Mouse (Mus musculus): Measurements from ENCODE around the gene Arfgap3. TPM values are rescaled to one million over a fixed set of nuclear protein-coding genes. Genes with fewer than 3 reads are reported as not detected.
"Not testable (repeated sequence)": the region's sequence is repeated elsewhere in the genome, so short reads cannot be mapped to it uniquely, and the experiment has no call there.

Arfgap3 gene
- polyA plus RNA-seq (2016; fragmentation: Nextera tagmentation; extraction: Ambion mirVana), result 22.8 and 34.0 TPM in 2 replicates

GRCm38 (mm10) chr15:83349954-83350711 lies at the start of gene Arfgap3:
Gene Arfgap3 (minus strand): TSS chr15:83350247.
- Histone ChIP-seq H3K27ac (peak within 1 kb of the TSS; percentile 86), H3K4me1 (peaks cover 17% of the 10 kb centered on the region), H3K36me3 (peaks cover 7% of the 10 kb centered on the region), H3K4me3 (peak within 1 kb of the TSS; percentile 81), H3K27me3 (ENCODE audit: low read depth, poor library complexity, severe bottlenecking) (no peaks in the 10 kb centered on the region), H3K9me3 (replicated peaks) (no peaks in the 10 kb centered on the region)
- under 1% methylated on average over 60 of the region's 60 CpGs for WGBS
- peak; percentile 99 for DNase-seq (ENCODE audit: low spot score)

GRCm38 (mm10) chr15:83392722-83393121 lies 42.7 kb upstream of the Arfgap3 start:
- Histone ChIP-seq H3K36me3 (peaks cover 27% of the 10 kb centered on the region), H3K9me3 (replicated peaks) (no peaks in the 10 kb centered on the region), H3K27me3 (ENCODE audit: low read depth, poor library complexity, severe bottlenecking) (no peaks in the 10 kb centered on the region), H3K4me1 (peaks cover 24% of the 10 kb centered on the region), H3K4me3 (no peak overlapping the region), H3K27ac (no peak overlapping the region)
- no peak for DNase-seq (ENCODE audit: low spot score)
- WGBS, result 88% methylated on average over 2 of the region's 2 CpGs

GRCm38 (mm10) chr15:83387911-83388310 lies 37.9 kb upstream of the Arfgap3 start:
- H3K9me3 ChIP-seq (replicated peaks), result no peaks in the 10 kb centered on the region
- H3K36me3 ChIP-seq, result peaks cover 73% of the 10 kb centered on the region
- H3K27ac ChIP-seq, result no peak overlapping the region
- H3K4me1 ChIP-seq, result no peaks in the 10 kb centered on the region
- WGBS, result 95% methylated on average over 2 of the region's 2 CpGs
- DNase-seq (ENCODE audit: low spot score), result no peak
- no peaks in the 10 kb centered on the region for H3K27me3 ChIP-seq (ENCODE audit: low read depth, poor library complexity, severe bottlenecking)
- H3K4me3 ChIP-seq, result no peak overlapping the region

GRCm38 (mm10) chr15:83383633-83384032 lies 33.6 kb upstream of the Arfgap3 start:
- WGBS, result 98% methylated on average over 2 of the region's 2 CpGs
- no peak overlapping the region for H3K27ac ChIP-seq
- H3K9me3 ChIP-seq (replicated peaks), result no peaks in the 10 kb centered on the region
- no peaks in the 10 kb centered on the region for H3K27me3 ChIP-seq (ENCODE audit: low read depth, poor library complexity, severe bottlenecking)
- no peaks in the 10 kb centered on the region for H3K4me1 ChIP-seq
- no peak for DNase-seq (ENCODE audit: low spot score)
- no peak overlapping the region for H3K4me3 ChIP-seq
- H3K36me3 ChIP-seq, result peaks cover 82% of the 10 kb centered on the region

GRCm38 (mm10) chr15:83383136-83383535 lies 33.1 kb upstream of the Arfgap3 start:
- no peak for DNase-seq (ENCODE audit: low spot score)
- Histone ChIP-seq H3K36me3 (peaks cover 82% of the 10 kb centered on the region), H3K4me1 (no peaks in the 10 kb centered on the region), H3K4me3 (no peak overlapping the region), H3K27ac (no peak overlapping the region), H3K27me3 (ENCODE audit: low read depth, poor library complexity, severe bottlenecking) (no peaks in the 10 kb centered on the region), H3K9me3 (replicated peaks) (no peaks in the 10 kb centered on the region)
- WGBS, result 96% methylated on average over 5 of the region's 5 CpGs

- DNase-seq (ENCODE audit: low spot score), result no peak
- H3K4me3 ChIP-seq, result no peak overlapping the region
- no peaks in the 10 kb centered on the region for H3K4me1 ChIP-seq
- no peaks in the 10 kb centered on the region for H3K27me3 ChIP-seq (ENCODE audit: low read depth, poor library complexity, severe bottlenecking)
- H3K9me3 ChIP-seq (replicated peaks), result no peaks in the 10 kb centered on the region
- H3K27ac ChIP-seq, result no peak overlapping the region
- WGBS, result 94% methylated on average over 4 of the region's 4 CpGs
- H3K36me3 ChIP-seq, result peaks cover 82% of the 10 kb centered on the region
These were observed 32.4 kb upstream of the Arfgap3 start for GRCm38 (mm10) chr15:83382467-83382866.

GRCm38 (mm10) chr15:83377153-83377552 lies 27.1 kb upstream of the Arfgap3 start:
- 88% methylated on average over 4 of the region's 4 CpGs for WGBS
- Histone ChIP-seq H3K4me1 (no peaks in the 10 kb centered on the region), H3K27ac (no peak overlapping the region), H3K27me3 (ENCODE audit: low read depth, poor library complexity, severe bottlenecking) (no peaks in the 10 kb centered on the region), H3K4me3 (no peak overlapping the region), H3K36me3 (peaks cover 42% of the 10 kb centered on the region), H3K9me3 (replicated peaks) (no peaks in the 10 kb centered on the region)
- DNase-seq (ENCODE audit: low spot score), result no peak

GRCm38 (mm10) chr15:83375136-83375535 lies 25.1 kb upstream of the Arfgap3 start:
- DNase-seq (ENCODE audit: low spot score), result peak; percentile 53

GRCm38 (mm10) chr15:83374076-83374475 lies 24.0 kb upstream of the Arfgap3 start:
- Histone ChIP-seq H3K27ac (no peak overlapping the region), H3K4me1 (no peaks in the 10 kb centered on the region), H3K36me3 (peaks cover 27% of the 10 kb centered on the region), H3K27me3 (ENCODE audit: low read depth, poor library complexity, severe bottlenecking) (no peaks in the 10 kb centered on the region), H3K9me3 (replicated peaks) (no peaks in the 10 kb centered on the region), H3K4me3 (no peak overlapping the region)
- no peak for DNase-seq (ENCODE audit: low spot score)

More at GRCm38 (mm10) chr15:83375136-83375535, 25.1 kb upstream of the Arfgap3 start:
- no peaks in the 10 kb centered on the region for H3K9me3 ChIP-seq (replicated peaks)
- no peaks in the 10 kb centered on the region for H3K27me3 ChIP-seq (ENCODE audit: low read depth, poor library complexity, severe bottlenecking)
- no peak overlapping the region; the same call in 1 of the 2 replicates for H3K27ac ChIP-seq
- H3K4me3 ChIP-seq, result no peak overlapping the region
- H3K36me3 ChIP-seq, result peaks cover 30% of the 10 kb centered on the region
- 68% methylated on average over 4 of the region's 4 CpGs for WGBS
- no peaks in the 10 kb centered on the region for H3K4me1 ChIP-seq

- DNase-seq (ENCODE audit: low spot score); H3K27ac ChIP-seq; H3K36me3 ChIP-seq; H3K4me1 ChIP-seq; H3K4me3 ChIP-seq; H3K9me3 ChIP-seq (replicated peaks): not testable (repeated sequence)
- peaks cover 19% of the 10 kb centered on the region; the same call in 1 of the 2 replicates for H3K27me3 ChIP-seq (ENCODE audit: low read depth, poor library complexity, severe bottlenecking)
- 91% methylated on average over 4 of the region's 4 CpGs for WGBS
These were observed 18.7 kb upstream of the Arfgap3 start for GRCm38 (mm10) chr15:83368702-83369101.

- Histone ChIP-seq H3K9me3 (replicated peaks) (no peaks in the 10 kb centered on the region), H3K27ac (no peak overlapping the region), H3K36me3 (no peaks in the 10 kb centered on the region), H3K27me3 (ENCODE audit: low read depth, poor library complexity, severe bottlenecking) (peaks cover 19% of the 10 kb centered on the region; the same call in 1 of the 2 replicates), H3K4me3 (no peak overlapping the region), H3K4me1 (peaks cover 8% of the 10 kb centered on the region)
- WGBS, result 95% methylated on average over 2 of the region's 2 CpGs
- DNase-seq (ENCODE audit: low spot score), result no peak
These were observed 18.2 kb upstream of the Arfgap3 start for GRCm38 (mm10) chr15:83368261-83368660.

GRCm38 (mm10) chr15:83366933-83367552 lies 17.0 kb upstream of the Arfgap3 start:
- Histone ChIP-seq H3K27me3 (ENCODE audit: low read depth, poor library complexity, severe bottlenecking) (peaks cover 19% of the 10 kb centered on the region; the same call in 1 of the 2 replicates), H3K9me3 (replicated peaks) (no peaks in the 10 kb centered on the region), H3K4me1 (peaks cover 8% of the 10 kb centered on the region), H3K36me3 (no peaks in the 10 kb centered on the region), H3K27ac (no peak overlapping the region), H3K4me3 (peak overlapping the region; percentile 46)
- WGBS, result 24% methylated on average over 58 of the region's 58 CpGs
- DNase-seq (ENCODE audit: low spot score), result peak; percentile 82

GRCm38 (mm10) chr15:83365697-83366096 lies 15.7 kb upstream of the Arfgap3 start:
- peaks cover 19% of the 10 kb centered on the region; the same call in 1 of the 2 replicates for H3K27me3 ChIP-seq (ENCODE audit: low read depth, poor library complexity, severe bottlenecking)
- no peaks in the 10 kb centered on the region for H3K9me3 ChIP-seq (replicated peaks)
- H3K4me3 ChIP-seq, result no peak overlapping the region
- H3K27ac ChIP-seq, result no peak overlapping the region
- peaks cover 10% of the 10 kb centered on the region for H3K4me1 ChIP-seq
- no peaks in the 10 kb centered on the region for H3K36me3 ChIP-seq
- DNase-seq (ENCODE audit: low spot score), result no peak

Measured in limb, embryonic 10.5 days (tissue).